Mouse (Mus musculus) spleen, adult 18-20 months (tissue): ENCODE data around the gene Atp8b4.

Experiments
- DNase-seq, 2 experiments: peaks; one replicate each; pipeline ENCODE4 v3.0.0; 2022; ENCODE audit warnings: mixed read lengths in 2 of 2

Atp8b4 gene

GRCm38 (mm10) chr2:126275511-126275910 lies 225.0 kb downstream of the Atp8b4 start:
- no peak for DNase-seq

DNA sequence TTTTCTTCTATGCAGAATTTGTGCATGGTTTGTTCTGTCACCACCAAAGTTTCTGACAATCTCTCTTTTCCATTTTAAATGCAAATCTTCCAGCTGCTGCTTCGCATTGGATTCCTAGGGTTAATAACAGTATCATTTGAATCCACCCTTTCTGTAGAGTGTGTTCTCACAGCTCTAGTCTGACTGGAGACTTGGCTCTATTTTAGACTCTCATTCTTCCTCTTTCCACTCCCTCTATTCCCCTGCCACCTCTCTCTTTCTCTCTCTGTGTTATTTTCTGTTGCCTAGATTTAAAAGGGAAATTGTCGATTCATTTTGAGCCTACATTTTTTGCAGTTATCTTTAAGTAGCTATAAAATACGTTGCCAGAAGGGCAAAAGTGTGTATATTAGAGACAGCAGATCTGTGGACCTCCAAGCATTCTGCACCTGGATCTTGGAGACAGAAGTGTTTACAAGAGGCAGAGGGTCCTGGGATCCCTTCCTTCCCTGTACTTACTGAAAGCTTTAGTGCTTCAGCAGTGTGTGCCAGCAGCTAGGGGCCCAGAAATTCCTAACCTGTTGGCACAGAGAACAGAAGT lies 225.6 kb downstream of the Atp8b4 start:
- no peak for DNase-seq

GRCm38 (mm10) chr2:126274311-126274710 lies 226.2 kb downstream of the Atp8b4 start:
- no peak for DNase-seq
